Mouse (Mus musculus) MEL (cell line): ENCODE data around the gene Itga2b.

Experiments
- CTCF ChIP-seq, 3 experiments: IDR thresholded peaks in 2 of 3; conservative IDR thresholded peaks in 1 of 3; 2 replicates each; pipeline ENCODE4 v1.5.1; 2011 to 2012; ENCODE audit warnings: low read length in 3 of 3, low read depth in 2 of 3, mild to moderate bottlenecking in 2 of 3, improper control_type of control experiment in 1 of 3, inconsistent platforms in 1 of 3, mixed read lengths in 1 of 3, moderate library complexity in 1 of 3; ENCODE audit not compliant: control insufficient read depth in 1 of 3, insufficient read depth in 1 of 3, poor library complexity in 1 of 3, severe bottlenecking in 1 of 3
- ELF1 ChIP-seq: IDR thresholded peaks from 2 replicates; pipeline ENCODE4 v1.6.1; 2014; ENCODE audit warnings: low read depth, mild to moderate bottlenecking, inconsistent platforms, low read length, improper control_type of control experiment, moderate library complexity
- EP300 ChIP-seq, 2 experiments: IDR thresholded peaks; 2 replicates each; pipeline ENCODE4 v1.6.1; 2011; ENCODE audit warnings: improper control_type of control experiment in 2 of 2, low read length in 2 of 2, low read depth in 1 of 2, mild to moderate bottlenecking in 1 of 2
- MAZ ChIP-seq: IDR thresholded peaks from 2 replicates; pipeline ENCODE4 v1.6.1; 2012; ENCODE audit warnings: low read depth, mild to moderate bottlenecking, inconsistent platforms, low read length, improper control_type of control experiment
- NELFE ChIP-seq: IDR thresholded peaks from 2 replicates; pipeline ENCODE4 v1.6.1; 2011; ENCODE audit warnings: low read depth, low read length, improper control_type of control experiment
- POLR2A ChIP-seq, 2 experiments: IDR thresholded peaks; 2 replicates each; pipeline ENCODE4 v1.6.1; 2011 to 2012; ENCODE audit warnings: low read length in 2 of 2, mild to moderate bottlenecking in 2 of 2, control low read depth in 1 of 2, improper control_type of control experiment in 1 of 2, low read depth in 1 of 2, moderate library complexity in 1 of 2; ENCODE audit not compliant: control insufficient read depth in 1 of 2, insufficient read depth in 1 of 2, poor library complexity in 1 of 2
- POLR2AphosphoS2 ChIP-seq: IDR thresholded peaks from 2 replicates; pipeline ENCODE4 v1.6.1; 2011; ENCODE audit warnings: low read length, improper control_type of control experiment
- RAD21 ChIP-seq: IDR thresholded peaks from 2 replicates; pipeline ENCODE4 v1.6.1; 2011; ENCODE audit warnings: mild to moderate bottlenecking, low read depth, low read length, improper control_type of control experiment
- SMC3 ChIP-seq: IDR thresholded peaks from 2 replicates; pipeline ENCODE4 v1.6.1; 2011; ENCODE audit warnings: low read depth, low read length, improper control_type of control experiment
- TAL1 ChIP-seq: IDR thresholded peaks from 2 replicates; pipeline ENCODE4 v1.6.1; 2012; ENCODE audit warnings: mild to moderate bottlenecking, inconsistent platforms, low read length, moderate library complexity, mixed read lengths
- ZKSCAN1 ChIP-seq: IDR thresholded peaks from 2 replicates; pipeline ENCODE4 v1.6.1; 2012; ENCODE audit warnings: low read depth, mild to moderate bottlenecking, inconsistent platforms, low read length, improper control_type of control experiment, moderate library complexity

- no peak for TF ChIP-seq CTCF (IDR thresholded peaks at IDR 0.05 in 2 of 3, conservative IDR thresholded peaks at IDR 0.05 in 1 of 3; ENCODE audit: control insufficient read depth in 1 of 3, insufficient read depth in 1 of 3, low read depth in 2 of 3, low read length in 3 of 3, poor library complexity in 1 of 3, severe bottlenecking in 1 of 3)
- no peak for TF ChIP-seq POLR2A (IDR thresholded peaks at IDR 0.05; ENCODE audit: control insufficient read depth in 1 of 2, insufficient read depth in 1 of 2, low read depth in 1 of 2, low read length in 2 of 2, poor library complexity in 1 of 2)
- TF ChIP-seq TAL1 = no peak
- TF ChIP-seq POLR2AphosphoS2 = no peak
- TF ChIP-seq EP300 (IDR thresholded peaks at IDR 0.05; ENCODE audit: low read depth in 1 of 2, low read length in 2 of 2) = no peak
- TF ChIP-seq ELF1 = no peak
- TF ChIP-seq SMC3 = no peak
- no peak for TF ChIP-seq MAZ
- no peak for TF ChIP-seq RAD21
- no peak for TF ChIP-seq ZKSCAN1
- TF ChIP-seq NELFE = no peak
Measured at GRCm38 (mm10) chr11:102445891-102446361, 24.0 kb downstream of the Itga2b start.
